Mouse (Mus musculus): Measurements from ENCODE around the gene Nfkb2.

DNA sequence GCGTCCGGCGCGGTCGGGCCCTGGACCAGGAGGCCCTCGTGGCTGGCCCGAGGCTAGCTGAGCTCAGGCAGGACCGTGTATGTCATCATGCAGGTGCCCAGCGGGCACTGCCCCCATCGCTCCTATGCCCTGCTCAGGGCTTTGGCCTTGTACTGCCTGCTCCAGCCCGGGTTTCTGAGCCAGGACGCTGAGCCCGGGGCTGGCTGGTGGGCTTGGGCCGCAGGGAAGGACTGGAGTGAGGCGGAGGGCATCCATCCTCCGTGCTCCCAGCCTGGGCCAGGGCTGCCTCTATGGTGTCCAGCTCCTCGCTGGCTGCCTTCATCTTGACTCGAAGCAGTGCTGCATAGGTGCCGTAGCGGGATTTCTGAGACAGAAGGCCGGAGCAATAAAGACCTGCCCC lies 8.4 kb downstream of the Nfkb2 start:
- TF ChIP-seq MYOG (IDR thresholded peaks at IDR 0.05; ENCODE audit: control insufficient read depth, extremely low read depth, insufficient read length), result no peak
- no peak for TF ChIP-seq MYOD1 (IDR thresholded peaks at IDR 0.05; ENCODE audit: control insufficient read depth, insufficient read length, low read depth)
- no peak for TF ChIP-seq USF1 (IDR thresholded peaks at IDR 0.05; ENCODE audit: low read depth)
- TF ChIP-seq CTCF (IDR thresholded peaks at IDR 0.05; ENCODE audit: control insufficient read depth, insufficient read depth, insufficient read length), result no peak
- TF ChIP-seq MAX (IDR thresholded peaks at IDR 0.05), result no peak
- no peak for TF ChIP-seq FOSL1 (IDR thresholded peaks at IDR 0.05; ENCODE audit: insufficient read depth, low read length, poor library complexity, severe bottlenecking)
- no peak for TF ChIP-seq CEBPB (IDR thresholded peaks at IDR 0.05; ENCODE audit: low read depth)
